Mouse (Mus musculus): ENCODE measurements around the gene Pitpna. TPM values are rescaled to one million over a fixed set of nuclear protein-coding genes. Genes with fewer than 3 reads are reported as not detected.

Gene Pitpna
- polyA plus RNA-seq, 1 experiment = 259 TPM

GRCm38 (mm10) chr11:75561410-75561791, 26.5 kb upstream of the Pitpna start:
- Histone ChIP-seq H3K4me3 (ENCODE audit: insufficient read depth, low read length) (no peak overlapping the region), H3K27ac (ENCODE audit: insufficient read depth, low read length) (no peak overlapping the region), H3K4me1 (ENCODE audit: control insufficient read depth, insufficient read depth, low read length) (no peaks in the 10 kb centered on the region; the same call in 1 of the 2 replicates)
- TF ChIP-seq POLR2A (IDR thresholded peaks at IDR 0.05; ENCODE audit: extremely low read depth, insufficient read depth, low read length) = no peak
- TF ChIP-seq CTCF (IDR thresholded peaks at IDR 0.05; ENCODE audit: extremely low read depth, insufficient read depth, low read length) = no peak

GRCm38 (mm10) chr11:75562840-75563239, 25.1 kb upstream of the Pitpna start:
- Histone ChIP-seq H3K27ac (ENCODE audit: insufficient read depth, low read length) (no peak overlapping the region), H3K4me3 (ENCODE audit: insufficient read depth, low read length) (no peak overlapping the region), H3K4me1 (ENCODE audit: control insufficient read depth, insufficient read depth, low read length) (no peaks in the 10 kb centered on the region; the same call in 1 of the 2 replicates)
- TF ChIP-seq CTCF (IDR thresholded peaks at IDR 0.05; ENCODE audit: extremely low read depth, insufficient read depth, low read length) = no peak

- Histone ChIP-seq H3K27ac (ENCODE audit: insufficient read depth, low read length) (no peak overlapping the region), H3K4me1 (ENCODE audit: control insufficient read depth, insufficient read depth, low read length) (no peaks in the 10 kb centered on the region; the same call in 1 of the 2 replicates), H3K4me3 (ENCODE audit: insufficient read depth, low read length) (no peak overlapping the region)
- TF ChIP-seq CTCF (IDR thresholded peaks at IDR 0.05; ENCODE audit: extremely low read depth, insufficient read depth, low read length) (no peak), POLR2A (IDR thresholded peaks at IDR 0.05; ENCODE audit: extremely low read depth, insufficient read depth, low read length) (no peak)
Measured at GRCm38 (mm10) chr11:75563851-75564548, 23.9 kb upstream of the Pitpna start.

- no peak overlapping the region for H3K27ac ChIP-seq (ENCODE audit: insufficient read depth, low read length)
- no peak for TF ChIP-seq CTCF (IDR thresholded peaks at IDR 0.05; ENCODE audit: extremely low read depth, insufficient read depth, low read length)
- no peak for TF ChIP-seq POLR2A (IDR thresholded peaks at IDR 0.05; ENCODE audit: extremely low read depth, insufficient read depth, low read length)
- H3K4me1 ChIP-seq (ENCODE audit: control insufficient read depth, insufficient read depth, low read length) = no peaks in the 10 kb centered on the region; the same call in 1 of the 2 replicates
- no peak overlapping the region for H3K4me3 ChIP-seq (ENCODE audit: insufficient read depth, low read length)
Measured at GRCm38 (mm10) chr11:75565849-75566248, 22.0 kb upstream of the Pitpna start.

- Histone ChIP-seq H3K27ac (ENCODE audit: insufficient read depth, low read length) (no peak overlapping the region), H3K4me1 (ENCODE audit: control insufficient read depth, insufficient read depth, low read length) (no peaks in the 10 kb centered on the region; the same call in 1 of the 2 replicates), H3K4me3 (ENCODE audit: insufficient read depth, low read length) (no peak overlapping the region)
- TF ChIP-seq POLR2A (IDR thresholded peaks at IDR 0.05; ENCODE audit: extremely low read depth, insufficient read depth, low read length) = no peak
- TF ChIP-seq CTCF (IDR thresholded peaks at IDR 0.05; ENCODE audit: extremely low read depth, insufficient read depth, low read length) = no peak
Measured at GRCm38 (mm10) chr11:75566276-75567196, 21.4 kb upstream of the Pitpna start.

DNA sequence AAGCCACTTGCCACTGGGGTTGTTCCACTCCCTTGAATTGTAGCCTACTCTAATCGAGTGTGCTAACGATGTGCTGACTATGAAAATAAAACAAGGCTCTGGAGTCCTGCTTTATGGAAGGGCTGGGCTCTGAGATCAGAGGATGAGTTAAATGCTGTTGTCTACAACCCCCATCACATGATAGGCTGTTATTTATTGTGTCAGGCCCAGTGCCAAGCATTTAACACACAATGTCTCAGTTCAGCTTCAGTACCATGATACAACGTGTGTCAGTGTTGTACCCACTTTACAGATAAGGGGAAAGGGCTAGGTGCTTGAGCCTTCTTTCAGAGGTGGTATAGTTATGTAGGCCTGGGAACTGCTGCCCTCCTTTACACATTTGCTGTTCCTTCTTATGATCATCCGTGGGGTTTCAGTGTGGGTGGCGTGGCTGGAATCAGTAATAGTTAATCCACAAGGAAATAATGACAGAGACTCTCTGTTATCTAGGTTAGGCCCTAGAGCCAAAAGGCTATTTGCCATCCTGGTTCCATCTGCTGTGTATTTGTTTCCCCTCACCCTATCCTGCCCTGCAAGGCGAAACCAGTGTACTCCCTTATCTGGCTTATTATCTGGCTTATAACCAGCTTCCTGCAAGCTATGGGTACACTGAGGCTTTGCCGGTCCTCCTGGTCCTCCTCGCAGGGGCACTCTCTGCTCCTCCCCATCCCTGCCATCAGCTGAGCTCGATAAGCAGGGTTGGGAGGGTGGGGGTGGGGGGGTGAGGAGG, 20.4 kb upstream of the Pitpna start:
- Histone ChIP-seq H3K4me1 (ENCODE audit: control insufficient read depth, insufficient read depth, low read length) (peaks cover 2% of the 10 kb centered on the region), H3K27ac (ENCODE audit: insufficient read depth, low read length) (no peak overlapping the region), H3K4me3 (ENCODE audit: insufficient read depth, low read length) (no peak overlapping the region)
- TF ChIP-seq CTCF (IDR thresholded peaks at IDR 0.05; ENCODE audit: extremely low read depth, insufficient read depth, low read length) (no peak), POLR2A (IDR thresholded peaks at IDR 0.05; ENCODE audit: extremely low read depth, insufficient read depth, low read length) (no peak)

- TF ChIP-seq POLR2A (IDR thresholded peaks at IDR 0.05; ENCODE audit: extremely low read depth, insufficient read depth, low read length) (no peak), CTCF (IDR thresholded peaks at IDR 0.05; ENCODE audit: extremely low read depth, insufficient read depth, low read length) (no peak)
- peaks cover 5% of the 10 kb centered on the region for H3K4me1 ChIP-seq (ENCODE audit: control insufficient read depth, insufficient read depth, low read length)
- no peak overlapping the region for H3K4me3 ChIP-seq (ENCODE audit: insufficient read depth, low read length)
- H3K27ac ChIP-seq (ENCODE audit: insufficient read depth, low read length) = no peak overlapping the region
Measured at GRCm38 (mm10) chr11:75568115-75568511, 19.8 kb upstream of the Pitpna start.

GRCm38 (mm10) chr11:75568962-75569361, 18.9 kb upstream of the Pitpna start:
- H3K4me3 ChIP-seq (ENCODE audit: insufficient read depth, low read length) = no peak overlapping the region
- H3K27ac ChIP-seq (ENCODE audit: insufficient read depth, low read length) = no peak overlapping the region
- TF ChIP-seq POLR2A (IDR thresholded peaks at IDR 0.05; ENCODE audit: extremely low read depth, insufficient read depth, low read length) = no peak
- TF ChIP-seq CTCF (IDR thresholded peaks at IDR 0.05; ENCODE audit: extremely low read depth, insufficient read depth, low read length) = no peak
- H3K4me1 ChIP-seq (ENCODE audit: control insufficient read depth, insufficient read depth, low read length) = peaks cover 6% of the 10 kb centered on the region

All from cortical plate, adult 2 months (tissue).